Mouse (Mus musculus) neutrophil, adult 5-6 weeks (primary cell): Measurements from ENCODE around the gene Uqcrh. TPM values are rescaled to one million over a fixed set of nuclear protein-coding genes. Genes with fewer than 3 reads are reported as not detected.

ENCODE experiments used
- ATAC-seq: fragments of 151-379, 151-347 bp; 2 replicates; pipeline ENCODE4 v1.8.0; 2017; ENCODE audit warnings: mild to moderate bottlenecking, moderate TSS enrichment; ENCODE audit not compliant: insufficient number of reproducible peaks, poor library complexity, low FRiP score, severe bottlenecking; ENCODE audit errors: extremely low read depth
- total RNA-seq: library from RNA; stranded (forward); fragments of 200-1000 nt; gene quantifications from 2 replicates; pipeline ENCODE4 v1.2.3, GENCODE M21; 2017

Gene Uqcrh
- total RNA-seq, 1 experiment from 2014 or later: 251 TPM

- no peak for ATAC-seq
Measured at GRCm38 (mm10) chr4:116059012-116059726, 15.7 kb downstream of the Uqcrh start.

DNA sequence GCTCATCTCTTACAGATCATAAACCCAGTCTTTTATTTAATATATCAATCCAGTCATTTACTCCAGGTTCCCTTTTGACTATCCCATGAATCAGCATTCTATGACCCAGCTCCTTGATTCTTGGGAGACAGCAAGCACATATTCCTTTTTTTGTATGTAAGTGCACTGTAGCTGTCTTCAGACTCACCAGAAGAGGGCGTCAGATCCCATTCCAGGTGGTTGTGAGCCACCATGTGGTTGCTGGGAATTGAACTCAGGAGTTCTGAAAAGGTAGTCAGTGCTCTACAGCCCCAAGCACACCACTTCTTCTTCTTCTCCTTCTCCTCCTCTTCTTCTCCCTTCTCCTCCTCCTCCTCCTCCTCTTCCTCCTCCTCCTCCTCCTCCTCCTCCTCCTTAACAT is 17.3 kb downstream of the Uqcrh start:
- no peak for ATAC-seq

GRCm38 (mm10) chr4:116053399-116053961 is 21.4 kb downstream of the Uqcrh start, which contains the start of gene Nsun4:
Nsun4 (minus strand) TSS chr4:116053876.
- ATAC-seq: peak; percentile 91

DNA sequence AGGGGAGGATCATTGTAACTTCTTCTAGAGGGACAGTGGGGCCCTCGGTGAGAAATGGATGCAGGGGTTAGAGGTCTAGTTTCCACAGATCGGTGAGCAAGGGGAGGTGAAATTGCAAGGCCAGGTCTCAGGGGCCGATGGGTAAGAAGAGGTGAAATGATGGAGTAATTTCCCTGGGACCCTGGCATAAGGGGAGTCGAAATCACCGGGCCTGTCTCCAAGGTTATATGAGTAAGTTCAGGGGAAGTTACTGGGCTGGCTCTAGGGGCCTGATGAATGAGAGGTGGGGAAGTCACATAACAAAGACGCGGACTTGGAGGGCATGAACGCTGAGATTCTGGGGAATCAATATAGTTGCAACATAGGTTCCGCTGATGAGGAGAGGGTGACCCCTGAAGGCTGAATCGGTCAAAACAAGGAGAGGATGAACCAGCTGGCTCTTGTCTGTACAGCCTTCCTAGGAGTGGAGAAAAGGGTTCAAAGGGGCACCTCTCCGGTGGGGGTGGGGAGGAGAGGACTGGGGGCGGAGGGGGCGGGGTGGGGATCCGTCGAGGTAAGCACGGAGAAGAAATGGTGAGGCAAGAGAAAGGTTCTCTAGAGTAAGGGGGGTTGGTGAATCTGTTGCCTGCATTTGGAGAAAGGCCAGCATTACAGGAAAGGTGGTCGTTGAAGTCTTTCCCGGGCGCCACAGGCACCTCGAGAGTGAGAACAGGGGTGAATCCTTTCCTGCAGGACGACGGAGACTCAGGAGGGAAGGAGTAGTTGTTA is 22.2 kb downstream of the Uqcrh start:
- peak; percentile 18; the same call in 1 of the 2 replicates for ATAC-seq

GRCm38 (mm10) chr4:116049211-116049610 is 25.7 kb downstream of the Uqcrh start:
- no peak for ATAC-seq

DNA sequence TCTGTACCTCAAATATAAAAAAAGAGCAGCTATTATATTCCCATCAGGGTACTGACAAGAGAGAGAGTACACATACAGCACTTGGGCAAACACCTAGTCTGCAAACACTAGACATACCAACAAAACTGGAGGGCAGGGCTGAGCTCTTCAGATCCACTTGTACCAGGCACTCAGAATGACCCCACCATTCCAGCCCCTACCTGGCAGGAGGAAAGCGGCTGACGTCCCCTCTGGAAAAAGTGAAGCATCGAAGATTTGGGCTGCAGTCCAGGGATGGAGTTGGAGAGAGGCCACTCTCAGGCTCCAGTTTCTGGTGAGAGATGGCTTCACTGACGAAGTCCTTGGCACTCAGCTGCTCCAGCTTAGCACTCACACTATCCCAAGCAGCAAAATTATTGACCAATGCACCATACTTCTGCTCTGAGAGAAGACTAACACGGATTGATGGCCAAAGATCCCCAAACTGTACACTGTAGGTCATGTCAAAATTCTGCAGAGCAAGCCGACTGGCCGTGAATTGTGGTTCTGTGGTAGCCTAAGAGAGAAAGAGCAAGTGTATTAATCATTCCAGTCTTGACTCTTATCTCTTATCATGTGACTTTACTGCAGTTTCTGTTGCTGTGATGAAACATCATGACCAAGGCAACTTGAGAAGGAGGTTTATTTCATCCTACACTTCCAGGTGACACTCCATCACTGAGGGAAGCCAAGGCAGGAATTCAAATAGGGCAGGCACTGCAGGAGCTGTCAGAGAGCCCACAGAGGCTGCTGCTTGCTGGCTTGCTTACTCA is 26.5 kb downstream of the Uqcrh start:
- ATAC-seq: no peak

GRCm38 (mm10) chr4:116047681-116048080 is 27.2 kb downstream of the Uqcrh start:
- no peak for ATAC-seq

DNA sequence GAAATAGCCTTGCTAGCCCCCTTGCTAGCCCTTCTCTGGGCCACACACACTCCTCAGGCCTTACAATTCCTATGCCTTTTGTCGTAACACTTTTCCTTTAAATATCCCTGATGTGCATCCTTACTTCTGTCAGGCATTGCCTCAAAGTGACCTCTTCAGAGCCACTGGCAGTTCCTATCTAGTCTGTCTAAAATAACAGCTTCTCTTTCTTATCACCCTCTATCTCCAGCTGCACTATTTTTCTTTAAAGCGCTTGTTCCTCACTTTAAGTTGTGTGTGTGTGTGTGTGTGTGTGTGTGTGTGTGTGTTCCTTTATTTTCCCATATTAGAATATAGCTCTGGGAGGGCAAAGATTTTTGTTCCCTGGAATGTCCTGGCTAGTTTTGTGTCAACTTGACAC is 28.3 kb downstream of the Uqcrh start:
- ATAC-seq: no peak

- no peak for ATAC-seq
Measured at GRCm38 (mm10) chr4:116042186-116042585, 32.7 kb downstream of the Uqcrh start.

- no peak for ATAC-seq
Measured at GRCm38 (mm10) chr4:116040466-116040865, 34.4 kb downstream of the Uqcrh start.

GRCm38 (mm10) chr4:116033374-116033773 is 41.5 kb downstream of the Uqcrh start:
- no peak for ATAC-seq

DNA sequence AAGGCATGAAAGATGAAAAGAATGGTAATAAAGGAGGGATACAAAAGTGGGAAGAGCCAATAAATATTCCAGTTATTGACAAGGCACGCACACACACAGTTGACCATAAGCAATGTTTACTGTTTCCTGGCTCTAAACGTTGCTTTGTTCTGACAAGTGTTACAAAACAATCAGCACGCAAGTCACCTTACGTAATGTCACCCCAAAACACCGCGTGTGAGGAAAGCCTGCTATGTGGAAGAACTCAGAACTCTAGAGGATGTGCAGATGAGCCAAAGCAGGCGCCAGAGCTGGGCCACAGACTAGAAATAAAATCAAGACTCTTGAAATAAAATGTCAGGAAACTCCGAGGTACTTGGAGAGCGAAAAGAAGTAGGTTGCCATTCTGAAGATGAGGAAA is 42.0 kb downstream of the Uqcrh start:
- no peak for ATAC-seq

DNA sequence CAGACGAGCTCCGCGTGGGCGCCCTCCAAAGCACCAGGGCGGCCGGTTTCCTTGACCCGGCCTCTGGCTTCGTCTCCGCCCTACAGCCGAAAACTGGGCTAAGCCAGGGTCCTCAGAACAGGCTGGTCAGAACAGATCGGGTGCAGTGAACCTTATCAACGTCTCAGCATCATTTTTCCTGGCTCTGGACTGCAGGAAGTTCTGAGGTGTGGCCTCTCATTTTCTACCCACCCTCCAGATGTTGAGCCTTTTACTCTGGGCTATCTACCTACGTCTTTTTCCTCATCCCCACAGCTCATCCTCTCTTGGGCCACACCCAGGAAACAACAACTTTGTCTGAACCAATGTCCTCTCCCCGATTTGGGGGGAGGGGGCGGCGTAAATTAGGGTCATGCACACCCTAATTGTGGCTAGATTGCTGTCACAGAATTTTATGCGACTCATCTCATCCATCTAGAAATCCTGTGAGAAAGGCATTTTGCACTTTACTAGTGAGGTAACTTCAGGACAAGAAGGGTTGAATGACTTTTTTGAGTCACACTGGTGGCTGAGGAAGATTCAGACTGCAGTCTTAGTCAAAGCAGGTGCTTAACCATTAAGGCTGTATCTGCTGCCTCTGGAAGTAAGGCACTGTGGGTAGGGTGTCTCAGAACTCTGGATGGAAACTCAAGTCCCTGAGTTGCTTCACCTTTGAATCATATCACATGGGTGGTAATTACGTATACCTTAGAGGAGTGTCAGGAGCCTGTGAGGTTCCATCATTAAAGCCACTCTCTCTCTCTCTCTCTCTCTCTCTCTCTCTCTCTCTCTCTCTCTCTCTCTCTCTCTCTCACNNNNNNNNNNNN is 56.7 kb downstream of the Uqcrh start, which contains the start of gene Faah:
Gene Faah (minus strand): TSS at position 25 of the 845 bp plus-strand sequence.
- ATAC-seq: no peak

DNA sequence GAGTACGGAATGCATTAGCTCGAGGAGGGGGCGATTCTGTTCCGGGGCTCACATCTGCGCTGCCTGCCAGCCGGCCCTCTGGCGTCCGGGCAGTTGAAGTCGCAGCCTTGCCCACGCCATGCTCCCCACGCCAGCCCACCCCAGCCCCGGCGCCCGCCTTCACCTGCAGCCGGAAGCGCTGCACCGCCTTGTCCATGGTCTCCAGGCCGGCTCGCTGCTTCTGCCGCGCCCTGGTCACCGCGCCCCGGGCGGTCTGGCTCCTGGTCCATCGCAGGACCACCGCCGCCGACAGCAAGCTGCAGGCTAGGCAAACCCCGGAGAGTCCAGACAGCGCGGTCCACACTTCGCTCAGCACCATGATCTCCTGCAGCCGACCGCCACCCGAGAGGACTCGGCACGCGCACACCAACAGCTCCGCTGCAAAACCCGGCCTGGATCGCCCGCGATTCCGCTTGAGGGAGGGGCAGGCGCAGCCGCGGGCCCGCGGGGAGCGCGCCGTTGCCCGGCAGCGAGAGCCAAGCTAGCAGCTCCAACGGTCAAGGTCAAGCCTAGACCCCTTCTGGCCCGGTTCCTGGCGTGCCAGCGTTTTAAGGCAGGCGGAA is 57.5 kb downstream of the Uqcrh start:
- ATAC-seq: peak; percentile 18; the same call in 1 of the 2 replicates
